Mouse (Mus musculus) lung, adult 2 months (tissue): ENCODE measurements around the gene Caskin2. TPM values are rescaled to one million over a fixed set of nuclear protein-coding genes. Genes with fewer than 3 reads are reported as not detected.

ENCODE experiments used
- DNase-seq: peaks from one replicate; pipeline ENCODE4 v3.0.0; 2022
- H3K4me1 ChIP-seq: fragments of 200-500 bp; 2 replicates; pipeline ENCODE4 v1.6.1; 2011; ENCODE audit warnings: low read length; ENCODE audit not compliant: control insufficient read depth, insufficient read depth
- H3K4me3 ChIP-seq: fragments of 200-500 bp; replicated peaks from 2 replicates; pipeline ENCODE3; 2011; ENCODE audit warnings: low read depth, mild to moderate bottlenecking, control low read depth, low read length; ENCODE audit errors: extremely low read depth
- CTCF ChIP-seq: fragments of 200-500 bp; IDR thresholded peaks from 2 replicates; pipeline ENCODE4 v1.5.1; 2011; ENCODE audit warnings: mild to moderate bottlenecking, low read length, control low read depth; ENCODE audit not compliant: insufficient read depth
- POLR2A ChIP-seq: fragments of 200-500 bp; IDR thresholded peaks from 2 replicates; pipeline ENCODE4 v1.6.1; 2011; ENCODE audit warnings: low read depth, mild to moderate bottlenecking, control low read depth, low read length, borderline replicate concordance; ENCODE audit errors: extremely low read depth
- WGBS: fragments of 180-500 bp; shearing (Covaris S2); methylation state at CpG from one replicate; pipeline ENCODE4 v1.1.7; 2018; 5-methylcytosine and 5-hydroxymethylcytosine counted together
- polyA plus RNA-seq: library from polyadenylated mRNA; depleted of rRNA; stranded (reverse); fragments of >200 nt; gene quantifications from 2 replicates; pipeline ENCODE4 v1.2.3, GENCODE M21; 2012; rRNA removed

Gene Caskin2
- polyA plus RNA-seq, 1 experiment, result 105 TPM

DNA sequence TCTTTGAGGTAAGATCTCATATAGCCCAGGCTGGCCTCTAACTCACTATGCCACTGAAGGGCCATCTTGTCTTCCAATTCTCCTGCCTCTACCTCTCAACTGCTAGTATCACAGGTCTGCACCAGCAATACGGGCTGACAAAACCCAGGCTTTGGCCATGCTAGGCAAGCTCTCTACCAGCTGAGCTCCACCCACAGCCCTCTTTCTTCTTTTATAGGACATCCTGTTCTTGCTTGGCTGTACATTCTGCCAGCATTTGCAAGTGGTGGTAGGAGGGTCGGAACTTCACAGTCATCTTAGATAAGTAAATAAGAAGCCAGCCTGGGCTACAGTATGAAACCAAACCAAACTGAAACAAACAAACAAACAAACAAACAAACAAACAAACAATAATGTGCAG lies 61.7 kb downstream of the Caskin2 start:
- no peak for DNase-seq
- Histone ChIP-seq H3K4me3 (no peak overlapping the region), H3K4me1 (no peaks in the 10 kb centered on the region)
- 29% methylated on average over 2 of the region's 2 CpGs for WGBS
- TF ChIP-seq POLR2A (no peak), CTCF (no peak)

- no peak overlapping the region for H3K4me3 ChIP-seq
- DNase-seq, result no peak
- TF ChIP-seq CTCF (no peak), POLR2A (no peak)
- 91% methylated on average over 5 of the region's 5 CpGs for WGBS
- H3K4me1 ChIP-seq, result peaks cover 4% of the 10 kb centered on the region
These were observed 63.6 kb downstream of the Caskin2 start for GRCm38 (mm10) chr11:115749834-115750233.

Other genes with a start within 250 kb of the Caskin2 start
- gene Nup85, start 249.2 kb downstream of the Caskin2 start, polyA plus RNA-seq, result 32.8 and 41.8 TPM in 2 replicates
- 13.0 and 15.8 TPM in 2 replicates for gene Mrps7, start 209.7 kb downstream of the Caskin2 start, polyA plus RNA-seq
- gene Gga3, start 209.6 kb downstream of the Caskin2 start, polyA plus RNA-seq, result 28.9 and 40.4 TPM in 2 replicates
- 82.0 and 108 TPM in 2 replicates for gene Mif4gd, start 200.7 kb downstream of the Caskin2 start, polyA plus RNA-seq
- 38.4 and 45.9 TPM in 2 replicates for gene Slc25a19, start 185.3 kb downstream of the Caskin2 start, polyA plus RNA-seq
- gene Grb2, start 105.0 kb downstream of the Caskin2 start, polyA plus RNA-seq, result 38.3 and 46.6 TPM in 2 replicates
- gene Tmem94, start 48.2 kb downstream of the Caskin2 start, polyA plus RNA-seq, result 100.0 and 107 TPM in 2 replicates
- 28.9 and 31.3 TPM in 2 replicates for gene Tsen54, start 1.1 kb upstream of the Caskin2 start, polyA plus RNA-seq
- gene Llgl2, start 10.4 kb upstream of the Caskin2 start, polyA plus RNA-seq, result 91.8 and 94.0 TPM in 2 replicates
- 5.4 and 7.9 TPM in 2 replicates for gene Myo15b, start 44.8 kb upstream of the Caskin2 start, polyA plus RNA-seq
- 10.3 and 10.8 TPM in 2 replicates for gene Smim5, start 86.3 kb upstream of the Caskin2 start, polyA plus RNA-seq
- gene Smim6, start 98.4 kb upstream of the Caskin2 start, polyA plus RNA-seq, result 8.5 and 9.1 TPM in 2 replicates
- gene Sap30bp, start 119.6 kb upstream of the Caskin2 start, polyA plus RNA-seq, result 18.8 and 23.0 TPM in 2 replicates
- gene Recql5, start 119.8 kb upstream of the Caskin2 start, polyA plus RNA-seq, result 14.5 and 18.0 TPM in 2 replicates
- 11.0 and 14.7 TPM in 2 replicates for gene Itgb4, start 161.1 kb upstream of the Caskin2 start, polyA plus RNA-seq
- 49.5 and 57.1 TPM in 2 replicates for gene Galk1, start 199.1 kb upstream of the Caskin2 start, polyA plus RNA-seq
- gene H3f3b, start 214.3 kb upstream of the Caskin2 start, polyA plus RNA-seq, result 223 and 243 TPM in 2 replicates
- gene Unk, start 216.7 kb upstream of the Caskin2 start, polyA plus RNA-seq, result 48.6 and 54.0 TPM in 2 replicates